Mouse (Mus musculus) heart, postnatal 0 days (tissue): ENCODE measurements around the gene Rundc1.

ENCODE experiments used
- CTCF ChIP-seq: IDR thresholded peaks from 2 replicates; pipeline ENCODE4 v1.5.1; 2016; ENCODE audit warnings: antibody characterized with exemption, control low read depth, low read depth
- EP300 ChIP-seq: IDR thresholded peaks from 2 replicates; pipeline ENCODE4 v1.6.1; 2016; ENCODE audit warnings: antibody characterized with exemption, low read depth

DNA sequence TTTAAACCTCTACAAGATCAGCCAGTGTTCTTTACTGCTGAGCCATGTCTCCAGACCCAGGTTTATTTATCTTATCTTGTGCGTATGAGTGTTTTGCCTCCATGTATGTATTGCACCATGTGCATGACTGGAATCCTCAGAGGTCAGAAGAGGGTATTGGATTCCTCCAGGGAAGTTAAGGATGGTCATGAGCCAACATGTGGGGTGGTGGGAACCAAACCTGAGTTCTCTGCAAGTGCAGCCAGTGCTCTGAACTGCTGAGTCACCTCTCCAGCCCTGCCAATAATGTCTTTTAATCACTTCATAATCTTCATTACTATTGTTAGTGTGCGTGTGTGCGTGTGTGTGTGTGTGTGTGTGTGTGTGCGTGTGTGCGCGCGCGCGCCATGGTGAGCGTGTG is 26.7 kb downstream of the Rundc1 start:
- no peak for TF ChIP-seq EP300
- TF ChIP-seq CTCF: no peak
